Mouse (Mus musculus) embryonic fibroblast, embryonic 13.5 days (primary cell): ENCODE measurements around the gene Optc. TPM values are rescaled to one million over a fixed set of nuclear protein-coding genes. Genes with fewer than 3 reads are reported as not detected.

Source experiments
- H3K27ac ChIP-seq: 2 replicates; pipeline ENCODE4 v1.5.1; 2012; ENCODE audit warnings: low read length, control low read depth, inconsistent platforms; ENCODE audit not compliant: insufficient read depth
- H3K4me1 ChIP-seq: 2 replicates; pipeline ENCODE4 v1.6.1; 2011; ENCODE audit warnings: low read length; ENCODE audit not compliant: control insufficient read depth, insufficient read depth
- H3K4me3 ChIP-seq: 2 replicates; pipeline ENCODE4 v1.5.1; 2011; ENCODE audit warnings: mild to moderate bottlenecking, control low read depth, low read length; ENCODE audit not compliant: insufficient read depth
- CTCF ChIP-seq: IDR thresholded peaks from 2 replicates; pipeline ENCODE4 v1.5.1; 2011; ENCODE audit warnings: mild to moderate bottlenecking, control low read depth, low read length, moderate library complexity, borderline replicate concordance; ENCODE audit not compliant: insufficient read depth
- POLR2A ChIP-seq: IDR thresholded peaks from 2 replicates; pipeline ENCODE4 v1.6.1; 2011; ENCODE audit warnings: low read depth, mild to moderate bottlenecking, control low read depth, low read length, moderate library complexity
- polyA plus RNA-seq: library from polyadenylated mRNA; stranded (reverse); fragments of >200 nt; gene quantifications from 2 replicates; pipeline ENCODE4 v1.2.4, GENCODE M21; 2011; ENCODE audit warnings: low read depth; ENCODE audit not compliant: missing spikeins, insufficient read length

Optc gene
- polyA plus RNA-seq, 1 experiment = 4.3 TPM

- H3K4me3 ChIP-seq = no peak overlapping the region
- 0 out of 2 replicates have a peak, but pooled peaks cover 3% of the 10 kb centered on the region for H3K4me1 ChIP-seq
- no peak overlapping the region for H3K27ac ChIP-seq
- TF ChIP-seq CTCF = no peak
- TF ChIP-seq POLR2A = no peak
Observed at GRCm38 (mm10) chr1:133861028-133861427, 46.8 kb downstream of the Optc start.

DNA sequence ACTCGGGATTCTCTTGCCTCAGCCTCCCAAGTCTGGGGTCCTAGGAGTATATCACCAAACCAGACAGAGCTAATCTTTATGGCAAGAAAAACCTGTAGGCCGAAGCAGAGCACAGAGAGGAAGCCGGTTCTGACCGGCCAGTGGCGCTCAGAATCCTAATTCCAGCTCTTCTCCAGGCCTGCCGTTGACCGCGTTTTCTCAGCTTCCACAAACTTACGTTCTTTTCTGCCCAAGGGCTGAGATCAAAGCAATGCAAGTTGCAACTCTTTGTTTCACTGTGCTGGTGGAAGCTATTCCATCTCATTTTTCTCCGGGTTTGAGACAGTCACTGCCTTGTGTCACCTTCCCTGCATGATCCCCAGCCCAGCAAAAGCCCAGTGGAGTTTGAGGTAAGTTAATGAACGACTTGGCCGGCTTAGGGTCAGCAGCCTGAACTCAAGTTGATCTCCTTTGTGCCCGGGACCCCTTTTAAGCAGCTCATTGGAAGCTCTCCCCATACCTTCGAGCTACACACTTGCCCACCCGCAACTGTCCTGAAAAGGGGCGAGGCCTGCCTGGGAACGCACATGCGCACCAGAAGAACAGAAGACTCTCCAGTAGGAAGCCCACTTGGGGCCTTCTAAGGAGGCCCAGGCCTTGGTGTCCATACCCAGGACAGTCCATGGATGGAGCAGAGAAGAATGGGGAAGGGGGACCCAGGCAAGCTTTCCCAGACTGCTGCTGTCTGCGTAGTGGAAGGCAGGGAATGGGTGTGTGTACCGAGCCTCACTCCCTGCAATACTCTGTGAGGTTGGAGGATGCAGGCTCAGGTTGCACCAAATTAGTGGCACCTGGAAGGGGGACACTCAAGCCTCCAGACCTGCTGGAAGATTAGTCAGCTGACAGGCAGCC lies 47.7 kb downstream of the Optc start:
- no peak overlapping the region for H3K27ac ChIP-seq
- no peak overlapping the region for H3K4me3 ChIP-seq
- no peak for TF ChIP-seq POLR2A
- TF ChIP-seq CTCF = no peak
- H3K4me1 ChIP-seq = peaks cover 6% of the 10 kb centered on the region

GRCm38 (mm10) chr1:133859257-133859656 lies 48.5 kb downstream of the Optc start:
- no peak for TF ChIP-seq POLR2A
- TF ChIP-seq CTCF = no peak
- Histone ChIP-seq H3K4me1 (peaks cover 9% of the 10 kb centered on the region), H3K4me3 (no peak overlapping the region), H3K27ac (no peak overlapping the region)

- no peak for TF ChIP-seq POLR2A
- no peak for TF ChIP-seq CTCF
- Histone ChIP-seq H3K4me1 (peaks cover 6% of the 10 kb centered on the region), H3K27ac (no peak overlapping the region), H3K4me3 (no peak overlapping the region)
Observed at GRCm38 (mm10) chr1:133857781-133858180, 50.0 kb downstream of the Optc start.

DNA sequence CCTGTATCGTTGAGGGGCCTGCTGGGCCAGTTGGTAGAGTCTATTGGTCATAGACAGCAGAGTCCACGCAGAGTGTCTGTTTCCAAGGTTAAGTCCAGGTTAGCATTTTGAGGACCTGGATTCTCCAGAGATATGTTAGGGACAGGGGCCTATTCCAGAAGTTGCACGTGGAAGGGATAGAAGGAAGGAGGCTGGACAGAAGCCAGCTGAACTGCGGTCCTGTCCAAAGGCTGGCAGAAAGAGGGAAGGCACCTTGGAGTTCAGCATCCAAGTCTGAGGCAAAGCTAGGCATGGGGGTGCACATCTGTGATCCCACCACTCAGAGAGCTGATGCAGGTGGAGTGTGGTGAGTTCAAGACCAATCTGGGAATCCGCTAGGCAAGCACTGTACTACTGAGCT lies 50.6 kb downstream of the Optc start:
- no peak for TF ChIP-seq POLR2A
- no peak for TF ChIP-seq CTCF
- Histone ChIP-seq H3K4me1 (peaks cover 6% of the 10 kb centered on the region), H3K4me3 (no peak overlapping the region), H3K27ac (no peak overlapping the region)

DNA sequence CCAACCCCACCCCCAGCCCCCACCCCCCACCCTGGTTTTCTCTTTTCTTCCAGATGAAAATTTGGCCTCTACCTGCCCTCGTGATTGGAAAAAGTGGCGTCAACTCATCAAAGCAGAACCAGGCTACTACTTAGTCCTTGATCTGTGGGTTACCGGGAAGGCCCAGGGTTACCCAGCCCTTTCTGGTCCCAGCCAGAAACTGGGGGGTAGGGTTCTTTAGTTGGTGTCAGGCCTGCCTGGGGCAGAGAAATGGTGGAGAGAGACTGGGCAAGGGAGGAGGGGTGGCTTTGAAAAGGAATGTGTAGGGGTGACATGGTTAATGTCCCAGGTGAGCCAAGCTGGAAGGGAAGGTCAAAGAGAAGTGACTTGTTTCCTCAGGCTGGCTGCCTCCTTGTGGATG lies 51.1 kb downstream of the Optc start:
- TF ChIP-seq CTCF (no peak), POLR2A (no peak)
- Histone ChIP-seq H3K4me1 (peaks cover 6% of the 10 kb centered on the region), H3K4me3 (no peak overlapping the region), H3K27ac (no peak overlapping the region)

DNA sequence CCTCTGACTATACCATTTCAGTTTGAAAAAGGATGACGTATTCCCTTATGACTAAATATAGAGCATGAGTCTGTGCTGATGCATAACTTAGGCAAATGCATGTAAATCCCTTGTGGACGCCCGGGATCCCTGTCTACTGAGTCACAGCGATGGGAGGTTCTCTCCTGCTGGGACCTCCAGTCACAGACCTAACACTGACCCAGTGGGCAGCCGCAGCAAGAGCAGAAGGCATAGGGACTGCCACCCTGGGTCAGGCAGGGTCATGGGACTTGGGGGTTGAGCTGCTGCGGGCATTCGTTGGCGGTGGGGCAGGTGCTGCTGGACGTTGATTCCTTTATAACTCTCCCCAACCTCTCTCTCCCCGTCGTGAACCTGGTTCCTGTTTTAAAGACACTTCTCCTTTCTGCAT lies 51.7 kb downstream of the Optc start:
- TF ChIP-seq CTCF (no peak), POLR2A (no peak)
- Histone ChIP-seq H3K4me3 (no peak overlapping the region), H3K27ac (no peak overlapping the region; the same call in 1 of the 2 replicates), H3K4me1 (peaks cover 6% of the 10 kb centered on the region)

DNA sequence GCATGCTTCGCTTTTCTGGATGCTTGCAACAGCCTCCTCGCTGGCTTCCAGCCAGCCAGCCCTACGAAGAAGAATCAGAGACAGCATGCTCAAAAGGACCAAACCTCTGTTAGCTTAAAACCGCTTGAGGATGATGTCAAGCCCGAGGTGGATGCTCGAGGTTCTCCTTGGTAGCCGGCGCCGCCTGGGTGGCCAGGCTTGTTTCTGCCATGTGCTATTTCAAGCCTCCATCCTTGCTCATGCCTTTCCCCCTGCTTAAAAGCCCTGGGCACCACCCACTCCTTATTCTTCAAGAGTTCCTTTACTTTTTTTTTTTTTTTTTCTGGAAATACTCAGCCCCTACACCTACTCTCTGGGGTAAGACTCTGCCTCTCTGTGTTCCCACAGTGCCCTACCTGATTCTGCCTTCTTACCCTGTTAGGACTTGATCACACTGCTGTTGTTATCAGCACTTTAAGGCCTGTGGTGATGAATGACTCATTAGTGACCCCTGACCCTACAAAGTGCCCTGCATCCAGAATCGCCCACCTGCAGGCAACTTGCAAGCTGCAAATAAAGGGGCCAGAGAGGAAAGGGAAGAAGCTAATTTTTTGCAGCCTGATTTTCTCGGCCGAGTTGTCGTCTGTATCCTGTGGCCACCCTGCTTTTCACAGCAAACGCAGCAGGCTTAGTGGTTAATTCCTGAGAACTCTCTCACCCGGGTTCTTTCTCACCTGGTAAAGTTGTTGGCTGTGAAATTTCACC lies 52.4 kb downstream of the Optc start:
- no peak for TF ChIP-seq CTCF
- TF ChIP-seq POLR2A = no peak
- H3K4me3 ChIP-seq = no peak overlapping the region

GRCm38 (mm10) chr1:133854421-133855273 lies 53.2 kb downstream of the Optc start:
- no peak for TF ChIP-seq CTCF
- no peak for TF ChIP-seq POLR2A
- Histone ChIP-seq H3K27ac (0 out of 2 replicates have a peak overlapping the region, but pooled peaks have one; percentile 9), H3K4me3 (no peak overlapping the region), H3K4me1 (peaks cover 6% of the 10 kb centered on the region)

More for the DNA sequence above, 52.4 kb downstream of the Optc start:
- H3K27ac ChIP-seq = peak overlapping the region; percentile 32
- H3K4me1 ChIP-seq = peaks cover 6% of the 10 kb centered on the region

Other genes starting within 250 kb of the Optc start
- 44.0 and 51.3 TPM in 2 replicates for gene Zbed6, start 247.1 kb downstream of the Optc start, polyA plus RNA-seq
- gene Gm38394, start 246.7 kb downstream of the Optc start, polyA plus RNA-seq = 44.7 and 45.7 TPM in 2 replicates
- gene Lax1, start 217.9 kb downstream of the Optc start, polyA plus RNA-seq = 0.61 TPM in 1 of 2 replicates, not detected in the other
- 37.2 and 41.3 TPM in 2 replicates for gene Atp2b4, start 107.0 kb downstream of the Optc start, polyA plus RNA-seq
- 28.4 and 42.1 TPM in 2 replicates for gene Prelp, start 13.4 kb upstream of the Optc start, polyA plus RNA-seq
- 35.4 and 74.2 TPM in 2 replicates for gene Fmod, start 129.3 kb upstream of the Optc start, polyA plus RNA-seq
- 96.4 and 125 TPM in 2 replicates for gene Btg2, start 171.1 kb upstream of the Optc start, polyA plus RNA-seq
- gene Chit1, start 203.2 kb upstream of the Optc start, polyA plus RNA-seq = not detected in 2 replicates